ENCODE assay signal across 23 mouse cellular contexts in genomic region chr13:111391011-111391410, GRCm38 (mm10).
"Had no signal": no experiment of that assay in that cellular context is flagged by ENCODE, and none has a peak within 500 bp of the region (broad histone marks: within the 10 kb centered on the region; RNA-seq: fewer than 3 reads in every experiment).

No protein-coding gene starts in this region.

- H3K4me1 ChIP-seq: midbrain, embryonic 12.5 days; midbrain, embryonic 15.5 days; neural tube, embryonic 13.5 days had no signal

- ATAC-seq: intestine, postnatal 0 days; liver, postnatal 0 days; midbrain, embryonic 15.5 days had no signal

- H3K9me3 ChIP-seq: kidney, embryonic 15.5 days; limb, embryonic 15.5 days; lung, embryonic 15.5 days; midbrain, embryonic 12.5 days; midbrain, embryonic 15.5 days; neural tube, embryonic 13.5 days; stomach, embryonic 15.5 days had no signal

- DNase-seq: kidney, postnatal 25 days; layer of hippocampus, adult 9-11 months; liver, postnatal 0 days; lung, postnatal 10 days; lung, postnatal 4 days; retina, postnatal 1 day; right cerebral cortex, postnatal 25 days; spleen, adult 18-20 months; thymus, adult 2 months; thymus, postnatal 14 days; thymus, postnatal 4 days had no signal

- H3K4me2 ChIP-seq: kidney, embryonic 15.5 days; limb, embryonic 15.5 days; liver, embryonic 11.5 days; lung, embryonic 15.5 days; midbrain, embryonic 12.5 days; midbrain, embryonic 15.5 days; neural tube, embryonic 13.5 days; stomach, embryonic 15.5 days had no signal

- H3K9ac ChIP-seq: kidney, embryonic 15.5 days; limb, embryonic 15.5 days; liver, embryonic 14.5 days; liver, postnatal 0 days; lung, embryonic 15.5 days; midbrain, embryonic 12.5 days; midbrain, embryonic 15.5 days; neural tube, embryonic 13.5 days; stomach, embryonic 15.5 days had no signal

- H3K4me3 ChIP-seq: kidney, embryonic 15.5 days; layer of hippocampus, adult 2 months; limb, embryonic 15.5 days; lung, embryonic 15.5 days; midbrain, embryonic 12.5 days; midbrain, embryonic 15.5 days; myocyte; neural tube, embryonic 13.5 days; stomach, embryonic 15.5 days had no signal

- H3K27me3 ChIP-seq: kidney, embryonic 15.5 days; limb, embryonic 15.5 days; lung, embryonic 15.5 days; midbrain, embryonic 12.5 days; midbrain, embryonic 15.5 days; neural tube, embryonic 13.5 days; stomach, embryonic 15.5 days had no signal

- H3K36me3 ChIP-seq: kidney, embryonic 15.5 days; limb, embryonic 15.5 days; lung, embryonic 15.5 days; midbrain, embryonic 12.5 days; midbrain, embryonic 15.5 days; neural tube, embryonic 13.5 days; stomach, embryonic 15.5 days had no signal

- H3K27ac ChIP-seq: kidney, embryonic 15.5 days; layer of hippocampus, adult 2 months; limb, embryonic 15.5 days; liver, embryonic 14.5 days; lung, embryonic 15.5 days; midbrain, embryonic 12.5 days; midbrain, embryonic 15.5 days; neural tube, embryonic 13.5 days; stomach, embryonic 15.5 days had no signal
